Mouse (Mus musculus) midbrain, postnatal 0 days (tissue): ENCODE results near the gene Dnm3. TPM values are rescaled to one million over a fixed set of nuclear protein-coding genes. Genes with fewer than 3 reads are reported as not detected.

Experiments used
- ATAC-seq: fragments of 200-750 bp; cut with Nextera tagmentation; 2 replicates; pipeline ENCODE4 v1.8.0; 2017; ENCODE audit warnings: moderate number of reproducible peaks, mild to moderate bottlenecking, moderate TSS enrichment, moderate library complexity; ENCODE audit not compliant: low FRiP score
- DNase-seq: peaks from one replicate; pipeline ENCODE4 v3.0.0-alpha.2; 2015; ENCODE audit warnings: low spot score
- H3K27ac ChIP-seq: fragments of 300-500 bp; sonication (generic); 2 replicates; pipeline ENCODE4 v1.5.1; 2014; ENCODE audit warnings: low read depth, mild to moderate bottlenecking, low read length, mixed read lengths
- H3K27me3 ChIP-seq: fragments of 300-500 bp; sonication (generic); 2 replicates; pipeline ENCODE4 v1.6.1; 2014; ENCODE audit warnings: low read length, control low read depth, mixed read lengths; ENCODE audit not compliant: insufficient read depth
- H3K36me3 ChIP-seq: fragments of 300-500 bp; sonication (generic); 2 replicates; pipeline ENCODE4 v1.6.1; 2014; ENCODE audit warnings: low read length, control low read depth, mixed read lengths; ENCODE audit not compliant: insufficient read depth
- H3K4me1 ChIP-seq: fragments of 300-500 bp; sonication (generic); 2 replicates; pipeline ENCODE4 v1.6.1; 2014; ENCODE audit warnings: mild to moderate bottlenecking, control low read depth, antibody characterized with exemption, low read length, mixed read lengths; ENCODE audit not compliant: insufficient read depth
- H3K4me2 ChIP-seq: fragments of 300-500 bp; sonication (generic); 2 replicates; pipeline ENCODE4 v1.6.1; 2014; ENCODE audit warnings: low read depth, mild to moderate bottlenecking, low read length, mixed read lengths; ENCODE audit not compliant: poor library complexity, severe bottlenecking
- H3K4me3 ChIP-seq: fragments of 300-500 bp; sonication (generic); 2 replicates; pipeline ENCODE4 v1.5.1; 2014; ENCODE audit warnings: low read depth, mild to moderate bottlenecking, low read length, moderate library complexity
- H3K9ac ChIP-seq: fragments of 300-500 bp; sonication (generic); replicated peaks from 2 replicates; pipeline ENCODE4 v1.6.1; 2014; ENCODE audit warnings: mild to moderate bottlenecking, low read length, moderate library complexity, mixed read lengths; ENCODE audit not compliant: poor library complexity, severe bottlenecking
- H3K9me3 ChIP-seq: fragments of 300-500 bp; sonication (generic); 2 replicates; pipeline ENCODE4 v1.6.1; 2016; ENCODE audit warnings: low read length, control low read depth
- CTCF ChIP-seq: IDR thresholded peaks from 2 replicates; pipeline ENCODE4 v1.5.1; 2016; ENCODE audit warnings: antibody characterized with exemption, mild to moderate bottlenecking
- WGBS: fragments of 180-500 bp; shearing (Covaris S2); extraction: QIAGEN DNeasy Blood & Tissue Kit; methylation state at CpG from one replicate; pipeline ENCODE4 v1.1.7; 2014; 5-methylcytosine and 5-hydroxymethylcytosine counted together
- polyA plus RNA-seq: library from polyadenylated mRNA; unstranded; fragments of >200 nt; fragmentation: Nextera tagmentation; extraction: Ambion mirVana; gene quantifications from 2 replicates; pipeline ENCODE4 v1.2.1, GENCODE M21; 2015
- total RNA-seq: library from RNA; depleted of rRNA; stranded (reverse); fragments of >200 nt; gene quantifications from 2 replicates; pipeline ENCODE4 v1.2.3, GENCODE M21; 2014; rRNA removed

The Dnm3 gene
- 88.5 and 108 TPM in 2 replicates for total RNA-seq
- polyA plus RNA-seq, result 55.8 and 67.0 TPM in 2 replicates

DNA sequence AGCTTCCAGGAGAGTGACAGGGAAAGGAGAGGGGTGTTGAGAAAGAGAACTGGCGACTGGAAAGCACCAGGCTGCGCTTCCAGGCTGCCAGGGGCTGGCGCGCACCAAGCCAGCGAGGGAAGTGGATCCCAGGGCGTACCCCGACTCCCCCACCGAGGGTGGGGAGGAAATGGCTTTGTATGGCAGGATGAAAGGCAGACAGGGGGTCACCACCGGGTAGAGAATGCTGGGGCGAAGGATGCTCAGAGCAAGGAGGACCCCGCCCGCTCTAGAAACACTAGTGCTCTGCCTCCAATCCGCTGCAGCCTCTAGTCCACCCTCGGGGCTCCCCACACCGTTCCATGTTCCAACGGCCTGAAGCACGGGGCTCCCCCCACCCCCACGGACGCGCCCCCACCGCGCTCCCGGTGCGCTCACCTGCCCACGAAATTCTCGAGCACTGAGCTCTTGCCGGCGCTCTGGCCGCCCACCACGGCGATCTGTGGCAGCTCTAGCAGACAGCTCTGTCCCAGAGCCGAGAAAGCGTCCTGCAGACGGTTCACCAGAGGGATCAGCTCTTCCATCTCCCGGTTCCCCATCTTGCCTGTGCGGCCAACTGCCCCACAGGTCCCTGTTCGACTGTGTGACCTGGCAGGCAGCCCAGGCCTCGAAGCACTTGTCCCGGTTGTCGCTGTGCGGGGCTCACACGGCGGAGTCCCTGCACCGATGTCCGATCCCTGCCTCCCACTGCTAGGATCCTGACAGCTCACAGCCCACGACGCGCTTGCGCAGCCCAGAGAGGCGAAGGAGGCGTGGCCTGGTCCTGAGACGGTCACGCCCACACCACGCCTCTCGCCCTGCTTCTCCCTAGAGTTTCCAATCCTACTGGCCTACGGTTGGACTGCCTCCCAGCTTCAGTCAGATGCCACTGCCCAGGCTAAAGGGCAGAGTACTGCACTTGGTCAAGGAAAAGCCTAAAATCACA is at the start of gene Dnm3:
Dnm3 (minus strand) TSS at position 789 of the 964 bp plus-strand sequence.
- Histone ChIP-seq H3K4me3 (peak within 1 kb of the TSS; percentile 56), H3K27ac (peak within 1 kb of the TSS; percentile 69), H3K27me3 (no peaks in the 10 kb centered on the region), H3K36me3 (no peaks in the 10 kb centered on the region), H3K9me3 (no peaks in the 10 kb centered on the region), H3K4me2 (peak within 1 kb of the TSS; percentile 61), H3K9ac (peak within 1 kb of the TSS; percentile 85), H3K4me1 (0 out of 2 replicates have a peak, but pooled peaks cover 3% of the 10 kb centered on the region)
- DNase-seq (peak; percentile 96), ATAC-seq (peak; percentile 97)
- WGBS, result under 1% methylated on average over 52 of the region's 56 CpGs
- TF ChIP-seq CTCF, result peak; percentile 67

- Histone ChIP-seq H3K9ac (no peak overlapping the region), H3K36me3 (no peaks in the 10 kb centered on the region), H3K27me3 (no peaks in the 10 kb centered on the region), H3K4me2 (no peak overlapping the region), H3K27ac (no peak overlapping the region), H3K9me3 (no peaks in the 10 kb centered on the region), H3K4me3 (no peak overlapping the region), H3K4me1 (no peaks in the 10 kb centered on the region)
- ATAC-seq (no peak), DNase-seq (no peak)
- 82% methylated on average over 1 of the region's 1 CpGs for WGBS
- no peak for TF ChIP-seq CTCF
Measured at GRCm38 (mm10) chr1:162515116-162515515, 37.3 kb upstream of the Dnm3 start.

DNA sequence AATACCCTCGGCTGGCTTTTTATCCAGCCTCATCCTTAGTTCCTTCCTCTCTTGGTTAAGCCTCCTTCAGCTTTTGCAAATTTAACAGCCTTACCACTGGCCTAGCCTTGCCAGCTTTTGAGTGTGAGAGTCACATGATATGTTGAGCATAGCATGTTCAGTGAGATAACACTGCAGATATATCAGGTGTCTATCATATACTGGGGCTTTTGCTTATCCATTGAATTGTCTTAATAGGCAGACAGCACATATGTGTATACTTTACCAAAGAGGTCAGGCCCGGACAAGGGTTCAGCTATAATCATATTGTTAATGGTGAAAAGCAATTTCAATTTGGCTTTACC is 32.2 kb upstream of the Dnm3 start:
- TF ChIP-seq CTCF, result no peak
- no peak for DNase-seq
- Histone ChIP-seq H3K9ac (no peak overlapping the region), H3K4me2 (no peak overlapping the region), H3K27ac (no peak overlapping the region), H3K9me3 (no peaks in the 10 kb centered on the region), H3K4me1 (no peaks in the 10 kb centered on the region), H3K4me3 (no peak overlapping the region), H3K27me3 (no peaks in the 10 kb centered on the region), H3K36me3 (no peaks in the 10 kb centered on the region)
- WGBS, result 79% methylated on average over 2 of the region's 2 CpGs
- no peak for ATAC-seq

DNA sequence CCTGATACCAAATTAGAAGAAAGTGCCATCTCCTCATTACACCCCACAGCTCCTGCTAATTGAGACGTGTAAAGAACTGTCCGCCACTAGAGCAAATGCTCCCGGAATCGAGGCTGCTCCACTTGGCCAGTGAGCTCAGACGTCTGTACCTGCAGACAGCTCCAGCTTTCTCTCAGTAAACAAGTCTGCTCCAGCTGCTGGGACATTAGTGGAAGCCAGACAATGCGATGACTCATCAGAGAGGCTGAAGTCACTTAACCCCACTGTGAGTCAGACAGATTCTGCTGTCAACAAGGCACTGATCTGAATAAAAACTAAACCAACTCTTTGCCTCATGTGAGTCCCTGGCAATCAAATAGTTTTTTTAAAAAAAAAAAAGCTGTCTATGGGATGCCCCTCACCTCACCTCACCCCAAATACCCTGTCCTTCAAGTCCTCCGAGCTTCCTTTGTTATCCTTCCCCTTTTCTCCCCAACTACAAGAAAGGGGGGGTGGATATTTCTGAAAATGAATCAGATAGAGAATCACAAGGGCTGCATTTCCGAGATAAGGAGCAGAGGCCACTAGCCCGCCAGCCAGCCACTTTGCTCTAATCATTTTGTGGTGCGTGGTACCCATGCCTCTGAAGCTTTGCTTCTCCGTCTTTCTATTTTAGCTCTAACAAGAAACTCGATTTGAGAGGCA is 31.6 kb upstream of the Dnm3 start:
- Histone ChIP-seq H3K4me3 (no peak overlapping the region), H3K27ac (no peak overlapping the region), H3K4me2 (no peak overlapping the region), H3K9ac (no peak overlapping the region), H3K4me1 (no peaks in the 10 kb centered on the region), H3K9me3 (no peaks in the 10 kb centered on the region), H3K27me3 (no peaks in the 10 kb centered on the region), H3K36me3 (no peaks in the 10 kb centered on the region)
- no peak for ATAC-seq
- DNase-seq, result peak; percentile 22
- no peak for TF ChIP-seq CTCF
- 52% methylated on average over 12 of the region's 12 CpGs for WGBS

DNA sequence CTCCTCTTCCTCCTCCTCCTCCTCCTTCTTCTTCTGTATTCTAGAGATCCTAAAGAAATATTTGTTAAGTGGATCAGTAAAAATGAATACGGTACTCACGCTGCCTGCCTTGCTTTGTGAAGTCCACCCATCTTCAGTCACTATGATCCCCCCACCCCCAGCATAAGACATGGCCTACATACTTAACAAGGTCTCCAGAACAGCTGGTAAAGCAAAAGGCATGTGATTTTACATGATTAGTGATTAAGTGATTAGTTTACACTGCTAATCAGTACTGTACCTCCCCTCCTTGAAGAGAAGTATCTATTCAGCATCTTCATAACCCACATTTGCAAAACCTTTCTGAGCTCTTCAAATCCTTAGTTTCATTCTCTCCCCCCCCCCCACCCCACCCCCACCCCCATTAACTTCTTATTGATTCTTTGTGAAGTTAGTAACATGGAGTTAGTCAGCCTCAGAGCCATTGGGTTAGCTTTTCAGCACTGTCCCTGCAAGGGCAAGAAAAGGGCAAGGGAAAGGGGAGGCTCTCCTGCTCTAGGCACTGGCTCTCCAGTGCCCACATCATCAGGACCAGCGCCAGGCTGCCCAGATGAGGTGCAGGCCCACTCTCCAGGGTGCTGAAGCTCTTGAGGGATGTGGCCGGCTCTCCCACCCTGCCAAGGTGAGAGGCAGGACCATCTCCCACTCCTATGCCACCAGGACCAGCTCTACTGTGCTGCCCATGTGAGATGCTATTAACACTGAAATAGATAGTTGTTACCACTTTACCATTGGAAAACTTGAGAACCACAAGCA is 30.6 kb upstream of the Dnm3 start:
- Histone ChIP-seq H3K27ac (no peak overlapping the region), H3K9ac (no peak overlapping the region), H3K4me1 (no peaks in the 10 kb centered on the region), H3K4me2 (no peak overlapping the region), H3K9me3 (no peaks in the 10 kb centered on the region), H3K27me3 (no peaks in the 10 kb centered on the region), H3K36me3 (no peaks in the 10 kb centered on the region), H3K4me3 (no peak overlapping the region)
- 84% methylated on average over 4 of the region's 4 CpGs for WGBS
- DNase-seq, result no peak
- ATAC-seq, result no peak
- no peak for TF ChIP-seq CTCF
